Mouse (Mus musculus) retina, embryonic 14.5 days (tissue): Measurements from ENCODE around the gene Armh2.
A peak's percentile ranks its signal among the peaks of the same experiment; 100 is the strongest.

Experiments used
- DNase-seq: peaks from one replicate; pipeline ENCODE4 v3.0.0-alpha.2; 2015; ENCODE audit warnings: low spot score

Armh2 gene

GRCm38 (mm10) chr13:24741028-24741427 is at the start of gene Armh2:
Gene Armh2 (plus strand): TSS chr13:24741232.
- DNase-seq = no peak

- no peak for DNase-seq
These were observed 47.7 kb upstream of the Armh2 start for GRCm38 (mm10) chr13:24693312-24693711.

- DNase-seq = no peak
These were observed 42.3 kb upstream of the Armh2 start for GRCm38 (mm10) chr13:24698746-24699145.

GRCm38 (mm10) chr13:24702128-24702527 is 38.9 kb upstream of the Armh2 start:
- DNase-seq = no peak

GRCm38 (mm10) chr13:24709656-24710396 is 31.2 kb upstream of the Armh2 start:
- DNase-seq = no peak

- no peak for DNase-seq
These were observed 30.1 kb upstream of the Armh2 start for GRCm38 (mm10) chr13:24710968-24711367.

GRCm38 (mm10) chr13:24712581-24713130 is 28.4 kb upstream of the Armh2 start:
- DNase-seq = no peak

GRCm38 (mm10) chr13:24713434-24714000 is 27.5 kb upstream of the Armh2 start:
- peak; percentile 91 for DNase-seq

GRCm38 (mm10) chr13:24714360-24714885 is 26.6 kb upstream of the Armh2 start:
- DNase-seq = no peak

- no peak for DNase-seq
These were observed 25.4 kb upstream of the Armh2 start for GRCm38 (mm10) chr13:24715601-24716000.

- no peak for DNase-seq
These were observed 24.6 kb upstream of the Armh2 start for GRCm38 (mm10) chr13:24716441-24716840.

- no peak for DNase-seq
These were observed 23.4 kb upstream of the Armh2 start for GRCm38 (mm10) chr13:24717677-24718076.

- no peak for DNase-seq
These were observed 19.5 kb upstream of the Armh2 start for GRCm38 (mm10) chr13:24721502-24721901.

- DNase-seq = no peak
These were observed 17.2 kb upstream of the Armh2 start for GRCm38 (mm10) chr13:24723699-24724394.

GRCm38 (mm10) chr13:24724395-24724759 is 16.7 kb upstream of the Armh2 start:
- no peak for DNase-seq

GRCm38 (mm10) chr13:24729128-24729527 is 11.9 kb upstream of the Armh2 start:
- no peak for DNase-seq

- no peak for DNase-seq
These were observed 6.5 kb upstream of the Armh2 start for GRCm38 (mm10) chr13:24734502-24734901.

GRCm38 (mm10) chr13:24735608-24736131 is 5.4 kb upstream of the Armh2 start:
- DNase-seq = no peak

GRCm38 (mm10) chr13:24747823-24748222 is 6.8 kb downstream of the Armh2 start:
- no peak for DNase-seq

- no peak for DNase-seq
These were observed 9.8 kb downstream of the Armh2 start for GRCm38 (mm10) chr13:24750807-24751206.

GRCm38 (mm10) chr13:24751396-24751795 is 10.4 kb downstream of the Armh2 start:
- no peak for DNase-seq

- no peak for DNase-seq
These were observed 15.7 kb downstream of the Armh2 start for GRCm38 (mm10) chr13:24756756-24757155.
